Mouse (Mus musculus) midbrain, postnatal 0 days (tissue): ENCODE results near the gene Cnmd. TPM values are rescaled to one million over a fixed set of nuclear protein-coding genes. Genes with fewer than 3 reads are reported as not detected.

ENCODE experiments used
- ATAC-seq: fragments of 200-750 bp; cut with Nextera tagmentation; 2 replicates; pipeline ENCODE4 v1.8.0; 2017; ENCODE audit warnings: moderate number of reproducible peaks, mild to moderate bottlenecking, moderate TSS enrichment, moderate library complexity; ENCODE audit not compliant: low FRiP score
- DNase-seq: peaks from one replicate; pipeline ENCODE4 v3.0.0-alpha.2; 2015; ENCODE audit warnings: low spot score
- H3K27ac ChIP-seq: fragments of 300-500 bp; sonication (generic); 2 replicates; pipeline ENCODE4 v1.5.1; 2014; ENCODE audit warnings: low read depth, mild to moderate bottlenecking, low read length, mixed read lengths
- H3K27me3 ChIP-seq: fragments of 300-500 bp; sonication (generic); 2 replicates; pipeline ENCODE4 v1.6.1; 2014; ENCODE audit warnings: low read length, control low read depth, mixed read lengths; ENCODE audit not compliant: insufficient read depth
- H3K36me3 ChIP-seq: fragments of 300-500 bp; sonication (generic); 2 replicates; pipeline ENCODE4 v1.6.1; 2014; ENCODE audit warnings: low read length, control low read depth, mixed read lengths; ENCODE audit not compliant: insufficient read depth
- H3K4me1 ChIP-seq: fragments of 300-500 bp; sonication (generic); 2 replicates; pipeline ENCODE4 v1.6.1; 2014; ENCODE audit warnings: mild to moderate bottlenecking, control low read depth, antibody characterized with exemption, low read length, mixed read lengths; ENCODE audit not compliant: insufficient read depth
- H3K4me2 ChIP-seq: fragments of 300-500 bp; sonication (generic); 2 replicates; pipeline ENCODE4 v1.6.1; 2014; ENCODE audit warnings: low read depth, mild to moderate bottlenecking, low read length, mixed read lengths; ENCODE audit not compliant: poor library complexity, severe bottlenecking
- H3K4me3 ChIP-seq: fragments of 300-500 bp; sonication (generic); 2 replicates; pipeline ENCODE4 v1.5.1; 2014; ENCODE audit warnings: low read depth, mild to moderate bottlenecking, low read length, moderate library complexity
- H3K9ac ChIP-seq: fragments of 300-500 bp; sonication (generic); replicated peaks from 2 replicates; pipeline ENCODE4 v1.6.1; 2014; ENCODE audit warnings: mild to moderate bottlenecking, low read length, moderate library complexity, mixed read lengths; ENCODE audit not compliant: poor library complexity, severe bottlenecking
- H3K9me3 ChIP-seq: fragments of 300-500 bp; sonication (generic); 2 replicates; pipeline ENCODE4 v1.6.1; 2016; ENCODE audit warnings: low read length, control low read depth
- CTCF ChIP-seq: IDR thresholded peaks from 2 replicates; pipeline ENCODE4 v1.5.1; 2016; ENCODE audit warnings: antibody characterized with exemption, mild to moderate bottlenecking
- WGBS: fragments of 180-500 bp; shearing (Covaris S2); extraction: QIAGEN DNeasy Blood & Tissue Kit; methylation state at CpG from one replicate; pipeline ENCODE4 v1.1.7; 2014; 5-methylcytosine and 5-hydroxymethylcytosine counted together
- polyA plus RNA-seq: library from polyadenylated mRNA; unstranded; fragments of >200 nt; fragmentation: Nextera tagmentation; extraction: Ambion mirVana; gene quantifications from 2 replicates; pipeline ENCODE4 v1.2.1, GENCODE M21; 2015
- total RNA-seq: library from RNA; depleted of rRNA; stranded (reverse); fragments of >200 nt; gene quantifications from 2 replicates; pipeline ENCODE4 v1.2.3, GENCODE M21; 2014

The Cnmd gene
- total and polyA plus RNA-seq, 2 experiments from 2014 or later: 3.1 to 4.0 TPM

DNA sequence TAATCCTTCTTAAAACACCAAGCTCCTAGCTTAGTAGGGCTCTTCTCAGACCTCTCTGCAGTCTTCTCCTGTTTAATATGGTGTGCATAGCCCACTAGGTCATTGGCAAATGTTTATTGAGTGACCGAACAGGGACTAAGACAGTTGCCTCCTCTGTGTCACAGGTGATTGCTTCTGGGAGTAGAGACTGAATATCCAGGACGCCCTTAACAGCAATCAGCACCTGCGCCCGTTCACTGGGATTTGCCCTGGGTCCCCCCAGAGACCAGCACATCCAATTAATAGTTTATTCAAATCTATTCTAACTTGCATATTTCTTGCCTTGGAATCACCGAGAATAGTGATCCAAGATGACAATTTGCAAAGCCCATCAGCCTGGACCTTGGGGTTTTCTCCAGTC, 10.6 kb upstream of the Cnmd start:
- TF ChIP-seq CTCF: no peak
- Histone ChIP-seq H3K27me3 (no peaks in the 10 kb centered on the region), H3K4me3 (no peak overlapping the region), H3K9ac (no peak overlapping the region), H3K4me2 (no peak overlapping the region), H3K9me3 (no peaks in the 10 kb centered on the region), H3K36me3 (no peaks in the 10 kb centered on the region), H3K4me1 (no peaks in the 10 kb centered on the region), H3K27ac (no peak overlapping the region)
- ATAC-seq (no peak), DNase-seq (no peak)
- 62% methylated on average over 5 of the region's 5 CpGs for WGBS

GRCm38 (mm10) chr14:79671008-79671407, 9.0 kb upstream of the Cnmd start:
- Histone ChIP-seq H3K36me3 (no peaks in the 10 kb centered on the region), H3K9me3 (no peaks in the 10 kb centered on the region), H3K27ac (no peak overlapping the region), H3K4me1 (no peaks in the 10 kb centered on the region), H3K27me3 (no peaks in the 10 kb centered on the region), H3K9ac (no peak overlapping the region), H3K4me3 (no peak overlapping the region), H3K4me2 (no peak overlapping the region)
- 92% methylated on average over 3 of the region's 3 CpGs for WGBS
- no peak for DNase-seq
- no peak for TF ChIP-seq CTCF
- no peak for ATAC-seq

- ATAC-seq (peak; percentile 55; the same call in 1 of the 2 replicates), DNase-seq (peak; percentile 44)
- Histone ChIP-seq H3K27me3 (no peaks in the 10 kb centered on the region), H3K9me3 (no peaks in the 10 kb centered on the region), H3K9ac (no peak overlapping the region), H3K4me3 (0 out of 2 replicates have a peak overlapping the region, but pooled peaks have one; percentile 6), H3K4me2 (peak overlapping the region; percentile 35), H3K36me3 (no peaks in the 10 kb centered on the region), H3K4me1 (no peaks in the 10 kb centered on the region), H3K27ac (no peak overlapping the region)
- WGBS: 22% methylated on average over 33 of the region's 33 CpGs
- peak; percentile 69 for TF ChIP-seq CTCF
Observed at GRCm38 (mm10) chr14:79661005-79661917, 709 bp downstream of the Cnmd start.

DNA sequence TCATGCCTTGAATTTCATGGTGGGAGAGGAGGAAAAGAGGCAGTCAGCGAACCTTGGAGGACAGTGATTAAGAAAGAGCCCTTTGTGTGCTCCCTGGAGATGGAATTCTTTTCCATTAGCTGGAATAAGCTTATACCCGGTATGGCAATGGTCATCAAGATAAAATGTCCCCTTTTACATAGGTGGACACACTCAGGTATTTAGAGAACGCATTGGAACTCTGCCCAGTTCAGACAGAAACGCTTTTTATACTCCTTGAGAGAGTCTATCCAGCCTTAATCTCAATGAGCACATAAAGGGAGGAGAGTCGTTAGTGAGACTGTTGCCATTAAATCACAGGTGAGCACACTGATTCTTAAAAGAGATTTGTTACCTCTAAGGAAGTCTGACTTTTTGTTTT, 1.5 kb downstream of the Cnmd start:
- no peak for DNase-seq
- Histone ChIP-seq H3K27ac (no peak overlapping the region), H3K36me3 (no peaks in the 10 kb centered on the region), H3K4me3 (no peak overlapping the region), H3K27me3 (no peaks in the 10 kb centered on the region), H3K4me2 (no peak overlapping the region), H3K9ac (no peak overlapping the region), H3K4me1 (no peaks in the 10 kb centered on the region), H3K9me3 (no peaks in the 10 kb centered on the region)
- TF ChIP-seq CTCF: no peak
- no peak for ATAC-seq
- WGBS: 36% methylated on average over 5 of the region's 5 CpGs

GRCm38 (mm10) chr14:79658748-79659508, 3.0 kb downstream of the Cnmd start:
- DNase-seq: peak; percentile 21
- Histone ChIP-seq H3K9ac (no peak overlapping the region), H3K27me3 (no peaks in the 10 kb centered on the region), H3K4me3 (no peak overlapping the region), H3K27ac (peak overlapping the region; percentile 43; the same call in 1 of the 2 replicates), H3K4me2 (no peak overlapping the region), H3K9me3 (no peaks in the 10 kb centered on the region), H3K36me3 (no peaks in the 10 kb centered on the region), H3K4me1 (no peaks in the 10 kb centered on the region)
- TF ChIP-seq CTCF: no peak
- ATAC-seq: 0 out of 2 replicates have a peak, but pooled peaks have one; percentile 8
- WGBS: 76% methylated on average over 6 of the region's 6 CpGs
